ENCODE assay signal across 24 mouse cellular contexts in the genomic region with DNA sequence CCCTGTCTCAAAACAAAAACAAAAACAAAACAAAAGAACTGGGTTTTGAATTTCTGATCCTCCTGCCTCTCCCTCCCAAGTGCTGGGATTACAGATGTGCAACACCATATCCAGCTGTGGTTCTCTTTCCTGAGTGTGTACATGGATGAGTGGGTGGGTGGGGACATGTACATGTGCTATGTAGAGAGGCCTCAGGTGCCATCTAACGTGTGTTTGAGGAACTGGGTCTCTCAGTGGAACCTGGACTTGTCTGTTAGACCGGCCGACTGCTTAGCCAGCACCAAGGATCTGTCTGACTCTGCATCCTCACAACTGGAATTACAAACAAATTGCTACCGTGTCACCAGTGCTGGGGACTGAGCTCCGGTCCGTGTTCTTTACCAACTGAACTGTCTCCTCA. TPM values are rescaled to one million over a fixed set of nuclear protein-coding genes. Genes with fewer than 3 reads are reported as not detected.
DNase-seq lines count a peak whose midpoint lies in the region; ATAC-seq and TF ChIP-seq lines count a peak whose summit lies in the region.
"Had no signal": no experiment of that assay in that cellular context is flagged by ENCODE, and none has a peak within 500 bp of the region (broad histone marks: within the 10 kb centered on the region; RNA-seq: fewer than 3 reads in every experiment).

No protein-coding gene starts in this region.

- TF ChIP-seq POLR2A in thymus, adult 2 months (IDR thresholded peaks at IDR 0.05; ENCODE audit: control insufficient read depth, extremely low read depth, insufficient read depth, low read length, poor library complexity): no peak
- TF ChIP-seq POLR2A in MEL (IDR thresholded peaks at IDR 0.05; ENCODE audit: control insufficient read depth in 1 of 2, insufficient read depth in 1 of 2, low read depth in 1 of 2, low read length in 2 of 2, poor library complexity in 1 of 2): no peak

- no peak for TF ChIP-seq EP300 in MEL (IDR thresholded peaks at IDR 0.05; ENCODE audit: low read depth in 1 of 2, low read length in 2 of 2)

- peaks cover 32% of the 10 kb centered on the region for H3K4me1 ChIP-seq in thymus, adult 2 months (replicated peaks; ENCODE audit: control insufficient read depth, insufficient read depth, low read length)
- H3K4me1 ChIP-seq in MEL (ENCODE audit: control insufficient read depth in 1 of 2, insufficient read depth in 2 of 2, low read length in 2 of 2): peaks cover 10 to 25% of the 10 kb centered on the region in 2 experiments
- H3K4me1 ChIP-seq in liver, embryonic 15.5 days (replicated peaks): peaks cover 49% of the 10 kb centered on the region
- H3K4me1 ChIP-seq in intestine, embryonic 16.5 days (ENCODE audit: control insufficient read depth, insufficient read depth, low read length): peaks cover 16% of the 10 kb centered on the region

- no peaks in the 10 kb centered on the region for H3K9me3 ChIP-seq in MEL (replicated peaks; ENCODE audit: insufficient read depth, low read length)
- no peaks in the 10 kb centered on the region for H3K9me3 ChIP-seq in liver, embryonic 15.5 days (replicated peaks)
- no peaks in the 10 kb centered on the region for H3K9me3 ChIP-seq in intestine, embryonic 16.5 days (ENCODE audit: control insufficient read depth, low read length)
- H3K9me3 ChIP-seq: forebrain, embryonic 15.5 days; G1E; heart, embryonic 10.5 days; limb, embryonic 12.5 days; midbrain, embryonic 10.5 days had no signal

- no peak overlapping the region for H3K4me2 ChIP-seq in liver, embryonic 15.5 days
- no peak overlapping the region for H3K4me2 ChIP-seq in intestine, embryonic 16.5 days (ENCODE audit: low read depth, low read length)

- H3K27me3 ChIP-seq in thymus, adult 2 months (ENCODE audit: control insufficient read depth, insufficient read depth, low read length): no peaks in the 10 kb centered on the region
- no peaks in the 10 kb centered on the region for H3K27me3 ChIP-seq in MEL (ENCODE audit: control insufficient read depth in 1 of 2, insufficient read depth in 2 of 2, low read length in 2 of 2)
- H3K27me3 ChIP-seq in liver, embryonic 15.5 days: no peaks in the 10 kb centered on the region
- H3K27me3 ChIP-seq in intestine, embryonic 16.5 days (replicated peaks; ENCODE audit: control insufficient read depth, insufficient read depth, low read length): no peaks in the 10 kb centered on the region
- H3K27me3 ChIP-seq: forebrain, embryonic 15.5 days; limb, embryonic 12.5 days had no signal

- ATAC-seq in liver, embryonic 15.5 days (ENCODE audit: insufficient read depth): no peak
- ATAC-seq in intestine, embryonic 16.5 days: no peak
- ATAC-seq: forebrain, embryonic 15.5 days; inflammation-experienced regulatory T-cells, adult 6 months had no signal

- H3K9ac ChIP-seq in MEL (ENCODE audit: control insufficient read depth, low read depth, low read length, poor library complexity, severe bottlenecking): no peak overlapping the region
- H3K9ac ChIP-seq in liver, embryonic 15.5 days: no peak overlapping the region
- H3K9ac ChIP-seq in intestine, embryonic 16.5 days (ENCODE audit: low read depth, low read length): no peak overlapping the region
- H3K9ac ChIP-seq: forebrain, embryonic 15.5 days; hindbrain, embryonic 14.5 days; limb, embryonic 12.5 days had no signal

- TF ChIP-seq RAD21 in MEL (IDR thresholded peaks at IDR 0.05; ENCODE audit: low read depth, low read length): no peak

- H3K4me3 ChIP-seq in thymus, adult 2 months (ENCODE audit: control insufficient read depth, insufficient read depth, low read length): no peak overlapping the region
- H3K4me3 ChIP-seq in MEL (ENCODE audit: control insufficient read depth in 1 of 2, insufficient read depth in 1 of 2, low read depth in 2 of 2, low read length in 2 of 2): no peak overlapping the region
- no peak overlapping the region for H3K4me3 ChIP-seq in liver, embryonic 15.5 days (replicated peaks)
- no peak overlapping the region for H3K4me3 ChIP-seq in intestine, embryonic 16.5 days (ENCODE audit: low read length)
- no peak overlapping the region for H3K4me3 ChIP-seq in layer of hippocampus, adult 2 months

- no peak for TF ChIP-seq CTCF in thymus, adult 2 months (IDR thresholded peaks at IDR 0.05; ENCODE audit: borderline replicate concordance, control insufficient read depth, extremely low read depth, insufficient read depth, low read length, poor library complexity)
- no peak for TF ChIP-seq CTCF in MEL (IDR thresholded peaks at IDR 0.05 in 2 of 3, conservative IDR thresholded peaks at IDR 0.05 in 1 of 3; ENCODE audit: control insufficient read depth in 1 of 3, insufficient read depth in 1 of 3, low read depth in 2 of 3, low read length in 3 of 3, poor library complexity in 1 of 3, severe bottlenecking in 1 of 3)
- no peak for TF ChIP-seq CTCF in layer of hippocampus, adult 2 months (conservative IDR thresholded peaks at IDR 0.05)

- H3K79me2 ChIP-seq in MEL (ENCODE audit: control insufficient read depth, insufficient read depth, low read length, poor library complexity): peaks cover 12% of the 10 kb centered on the region

- 79% methylated on average over 6 of the region's 6 CpGs for WGBS in thymus, adult 2 months
- WGBS in liver, embryonic 15.5 days (ENCODE audit: insufficient replicate concordance): 69% methylated on average over 6 of the region's 6 CpGs
- 94% methylated on average over 6 of the region's 6 CpGs for WGBS in intestine, embryonic 16.5 days

- peak overlapping the region; percentile 88 for H3K27ac ChIP-seq in thymus, adult 2 months (ENCODE audit: control insufficient read depth, insufficient read depth, low read length)
- H3K27ac ChIP-seq in MEL (ENCODE audit: control insufficient read depth, low read depth, low read length): peak overlapping the region; percentile 16
- peak overlapping the region; percentile 65 for H3K27ac ChIP-seq in liver, embryonic 15.5 days (replicated peaks)
- no peak overlapping the region for H3K27ac ChIP-seq in intestine, embryonic 16.5 days (ENCODE audit: low read length)
- no peak overlapping the region for H3K27ac ChIP-seq in layer of hippocampus, adult 2 months
- H3K27ac ChIP-seq: forebrain, embryonic 15.5 days; hindbrain, embryonic 14.5 days; limb, embryonic 12.5 days had no signal

- no peak for DNase-seq in thymus, adult 2 months
- no peak for DNase-seq in thymus, postnatal 14 days
- no peak for DNase-seq in MEL (ENCODE audit: low read depth, low spot score)
- no peak for DNase-seq in kidney, postnatal 36 days
- DNase-seq in layer of hippocampus, adult 2 months (ENCODE audit: low spot score in 2 of 2): no peak
- DNase-seq: adrenal gland, postnatal 14 days; cerebellum, adult 9-10 months; heart, postnatal 4 days; kidney, adult 2 months; lung, adult 2 months; lung, postnatal 36 days; thymus, adult 18-20 months had no signal

- no peaks in the 10 kb centered on the region; the same call in 1 of the 2 replicates for H3K36me3 ChIP-seq in thymus, adult 2 months (ENCODE audit: control insufficient read depth, insufficient read depth, low read length)
- H3K36me3 ChIP-seq in MEL (ENCODE audit: control insufficient read depth in 1 of 2, insufficient read depth in 2 of 2, low read length in 2 of 2): peaks cover 0 to 13% of the 10 kb centered on the region in 2 experiments; a peak in 2 of 4 replicates
- peaks cover 5% of the 10 kb centered on the region; the same call in 1 of the 2 replicates for H3K36me3 ChIP-seq in liver, embryonic 15.5 days (replicated peaks)
- no peaks in the 10 kb centered on the region for H3K36me3 ChIP-seq in intestine, embryonic 16.5 days (ENCODE audit: control insufficient read depth, insufficient read depth, low read length)
- H3K36me3 ChIP-seq: forebrain, embryonic 15.5 days had no signal

RNA-seq across cellular contexts. Expression of gene Mospd3, which starts 3.2 kb away (rescaled TPM):
- 252 and 273 TPM in 2 replicates for polyA plus RNA-seq in thymus, adult 2 months (2012; rRNA removed)
- 11.9 and 12.4 TPM in 2 replicates for total RNA-seq in MEL (2012; rRNA removed)
- 100 to 1,000 TPM in 1 of 2 experiments, not detected in 1; 144 TPM for polyA plus RNA-seq in MEL (2012; ENCODE audit: insufficient read depth in 1 of 2, insufficient read length in 2 of 2, low read depth in 1 of 2, low replicate concordance in 2 of 2, missing spikeins in 1 of 2)
- 29.7 and 31.7 TPM in 2 replicates for polyA plus RNA-seq in liver, embryonic 15.5 days (2015; fragmentation: Nextera tagmentation; extraction: Ambion mirVana)
- polyA plus RNA-seq in intestine, embryonic 16.5 days (2015; fragmentation: Nextera tagmentation; extraction: Ambion mirVana): 25.2 and 28.1 TPM in 2 replicates
- 10 to 100 TPM; 26.2 to 29.3 TPM for total RNA-seq in layer of hippocampus, adult 2 months (2021)

RNA-seq across cellular contexts. Expression of gene Pcolce, which starts 16.0 kb away (rescaled TPM):
- 21.9 and 29.7 TPM in 2 replicates for polyA plus RNA-seq in thymus, adult 2 months (2012; rRNA removed)
- total RNA-seq in MEL (2012; rRNA removed): 0.07 and 0.23 TPM in 2 replicates
- polyA plus RNA-seq in MEL (2012; ENCODE audit: insufficient read depth in 1 of 2, insufficient read length in 2 of 2, low read depth in 1 of 2, low replicate concordance in 2 of 2, missing spikeins in 1 of 2): under 1 TPM in 1 of 2 experiments, not detected in 1; 0.77 TPM
- polyA plus RNA-seq in liver, embryonic 15.5 days (2015; fragmentation: Nextera tagmentation; extraction: Ambion mirVana): 16.6 and 17.4 TPM in 2 replicates
- 115 and 127 TPM in 2 replicates for polyA plus RNA-seq in intestine, embryonic 16.5 days (2015; fragmentation: Nextera tagmentation; extraction: Ambion mirVana)
- 1 to 10 TPM; 6.1 to 8.4 TPM for total RNA-seq in layer of hippocampus, adult 2 months (2021)

RNA-seq across cellular contexts. Expression of gene Tfr2, which starts 28.0 kb away (rescaled TPM):
- polyA plus RNA-seq in thymus, adult 2 months (2012; rRNA removed): 0.49 and 2.4 TPM in 2 replicates
- total RNA-seq in MEL (2012; rRNA removed): 76.9 and 96.2 TPM in 2 replicates
- 100 to 1,000 TPM in 1 of 2 experiments, not detected in 1; 112 TPM for polyA plus RNA-seq in MEL (2012; ENCODE audit: insufficient read depth in 1 of 2, insufficient read length in 2 of 2, low read depth in 1 of 2, low replicate concordance in 2 of 2, missing spikeins in 1 of 2)
- polyA plus RNA-seq in liver, embryonic 15.5 days (2015; fragmentation: Nextera tagmentation; extraction: Ambion mirVana): 55.1 and 65.5 TPM in 2 replicates
- polyA plus RNA-seq in intestine, embryonic 16.5 days (2015; fragmentation: Nextera tagmentation; extraction: Ambion mirVana): 1.1 and 1.3 TPM in 2 replicates
- total RNA-seq in layer of hippocampus, adult 2 months (2021): 10 to 100 TPM; 16.7 to 20.2 TPM
- total RNA-seq: gastrocnemius, adult 8-10 months; neutrophil, adult 5-6 weeks had no signal

RNA-seq across cellular contexts. Expression of gene Fbxo24, which starts 31.2 kb away (rescaled TPM):
- 0.27 and 0.31 TPM in 2 replicates for polyA plus RNA-seq in thymus, adult 2 months (2012; rRNA removed)
- total RNA-seq in MEL (2012; rRNA removed): 0.13 and 0.42 TPM in 2 replicates
- under 1 TPM in 1 of 2 experiments, not detected in 1; 0.46 TPM for polyA plus RNA-seq in MEL (2012; ENCODE audit: insufficient read depth in 1 of 2, insufficient read length in 2 of 2, low read depth in 1 of 2, low replicate concordance in 2 of 2, missing spikeins in 1 of 2)
- polyA plus RNA-seq in liver, embryonic 15.5 days (2015; fragmentation: Nextera tagmentation; extraction: Ambion mirVana): not detected in 2 replicates
- polyA plus RNA-seq in intestine, embryonic 16.5 days (2015; fragmentation: Nextera tagmentation; extraction: Ambion mirVana): 0.26 and 0.37 TPM in 2 replicates
- under 1 TPM in 1 of 2 experiments, not detected in 1; 0.56 TPM for total RNA-seq in layer of hippocampus, adult 2 months (2021)
- total RNA-seq: granulocyte monocyte progenitor cell, adult 5-6 weeks had no signal
- polyA plus RNA-seq: forebrain, embryonic 15.5 days had no signal

RNA-seq across cellular contexts. Expression of gene Lrch4, which starts 31.3 kb away (rescaled TPM):
- polyA plus RNA-seq in thymus, adult 2 months (2012; rRNA removed): 576 and 587 TPM in 2 replicates
- total RNA-seq in MEL (2012; rRNA removed): 9.1 and 9.7 TPM in 2 replicates
- polyA plus RNA-seq in MEL (2012; ENCODE audit: insufficient read depth in 1 of 2, insufficient read length in 2 of 2, low read depth in 1 of 2, low replicate concordance in 2 of 2, missing spikeins in 1 of 2): 100 to 1,000 TPM in 1 of 2 experiments, 10 to 100 TPM in 1; 47.0 to 239 TPM
- polyA plus RNA-seq in liver, embryonic 15.5 days (2015; fragmentation: Nextera tagmentation; extraction: Ambion mirVana): 25.7 and 26.4 TPM in 2 replicates
- polyA plus RNA-seq in intestine, embryonic 16.5 days (2015; fragmentation: Nextera tagmentation; extraction: Ambion mirVana): 34.5 and 37.8 TPM in 2 replicates
- 10 to 100 TPM; 25.4 to 28.1 TPM for total RNA-seq in layer of hippocampus, adult 2 months (2021)

Comparison
In these comparisons a context has a peak if more than half of its experiments do, and no peak if none do; other contexts are left out.
1. H3K27ac ChIP-seq: peak in thymus, adult 2 months (single experiment), MEL (single experiment) and liver, embryonic 15.5 days (single experiment); none in intestine, embryonic 16.5 days (single experiment) and layer of hippocampus, adult 2 months (single experiment).
2. RNA of gene Tfr2, which starts 28.0 kb away (polyA plus RNA-seq): 112 TPM in MEL and 55.1 to 65.5 TPM in liver, embryonic 15.5 days; 1.1 to 1.3 TPM in intestine, embryonic 16.5 days and 0.49 to 2.4 TPM in thymus, adult 2 months; every median in the first group is over 10 times any median in the second.